Comparison of ENCODE assay signal across 14 mouse cellular contexts in genomic region chr12:79017994-79018399, GRCm38 (mm10). TPM values are rescaled to one million over a fixed set of nuclear protein-coding genes. Genes with fewer than 3 reads are reported as not detected.
DNase-seq lines count a peak whose midpoint lies in the region; ATAC-seq and TF ChIP-seq lines count a peak whose summit lies in the region.
"Had no signal": no experiment of that assay in that cellular context is flagged by ENCODE, and none has a peak within 500 bp of the region (broad histone marks: within the 10 kb centered on the region; RNA-seq: fewer than 3 reads in every experiment).

No protein-coding gene starts in this region.

- no peak for TF ChIP-seq CTCF in lung, postnatal 0 days (IDR thresholded peaks at IDR 0.05)
- TF ChIP-seq CTCF in small intestine, adult 2 months (IDR thresholded peaks at IDR 0.05; ENCODE audit: extremely low read depth, insufficient read length, insufficient replicate concordance, low read depth, low read length) = no peak

- TF ChIP-seq POLR2A in small intestine, adult 2 months (IDR thresholded peaks at IDR 0.05; ENCODE audit: low read depth, low read length) = no peak

- peak; percentile 19 for DNase-seq in lung, postnatal 0 days (ENCODE audit: low spot score)
- DNase-seq in lung, postnatal 14 days = no peak
- DNase-seq in Muller cell, postnatal 12 days (ENCODE audit: inconsistent ontology term) = peak; percentile 67
- no peak for DNase-seq in right cerebral cortex, postnatal 10 days (ENCODE audit: low spot score in 2 of 2)
- no peak for DNase-seq in kidney, adult 11 months
- DNase-seq: adrenal gland, adult 2 months; cerebellum, adult 18-20 months; kidney, adult 8-10 months; layer of hippocampus, postnatal 36 days; right cerebral cortex, adult 18-20 months had no signal

- H3K9me3 ChIP-seq in lung, postnatal 0 days (ENCODE audit: low read length) = no peaks in the 10 kb centered on the region
- no peaks in the 10 kb centered on the region for H3K9me3 ChIP-seq in liver, embryonic 12.5 days (replicated peaks)
- H3K9me3 ChIP-seq in intestine, embryonic 15.5 days = no peaks in the 10 kb centered on the region
- H3K9me3 ChIP-seq: heart, embryonic 15.5 days had no signal

- WGBS in lung, postnatal 0 days = 50% methylated on average over 4 of the region's 4 CpGs
- 19% methylated on average over 4 of the region's 4 CpGs for whole genome bisulfite sequencing in liver, embryonic 12.5 days (ENCODE audit: insufficient replicate concordance)
- WGBS in small intestine, adult 2 months = 18% methylated on average over 4 of the region's 4 CpGs
- WGBS in intestine, embryonic 15.5 days = 46% methylated on average over 4 of the region's 4 CpGs

- no peaks in the 10 kb centered on the region for H3K4me1 ChIP-seq in lung, postnatal 0 days (ENCODE audit: insufficient read depth, low read depth, low read length)
- H3K4me1 ChIP-seq in liver, embryonic 12.5 days = peaks cover 13% of the 10 kb centered on the region; the same call in 1 of the 2 replicates
- peaks cover 2% of the 10 kb centered on the region; the same call in 1 of the 2 replicates for H3K4me1 ChIP-seq in small intestine, adult 2 months (ENCODE audit: control insufficient read depth, insufficient read depth, insufficient read length, low read length)
- H3K4me1 ChIP-seq in intestine, embryonic 15.5 days (replicated peaks) = no peaks in the 10 kb centered on the region
- H3K4me1 ChIP-seq: heart, embryonic 15.5 days had no signal

- H3K4me2 ChIP-seq in lung, postnatal 0 days (replicated peaks; ENCODE audit: low read depth, low read length) = no peak overlapping the region
- 0 out of 2 replicates have a peak overlapping the region, but pooled peaks have one; percentile 3 for H3K4me2 ChIP-seq in liver, embryonic 12.5 days
- no peak overlapping the region for H3K4me2 ChIP-seq in intestine, embryonic 15.5 days (replicated peaks)
- H3K4me2 ChIP-seq: heart, embryonic 15.5 days had no signal

- no peak overlapping the region for H3K27ac ChIP-seq in lung, postnatal 0 days (ENCODE audit: low read length)
- no peak overlapping the region for H3K27ac ChIP-seq in liver, embryonic 12.5 days
- H3K27ac ChIP-seq in small intestine, adult 2 months (ENCODE audit: insufficient read depth, low read depth, low read length) = 0 out of 2 replicates have a peak overlapping the region, but pooled peaks have one; percentile 10
- no peak overlapping the region for H3K27ac ChIP-seq in intestine, embryonic 15.5 days
- H3K27ac ChIP-seq: heart, embryonic 15.5 days had no signal

- H3K27me3 ChIP-seq in lung, postnatal 0 days (replicated peaks; ENCODE audit: insufficient read depth, low read length) = no peaks in the 10 kb centered on the region
- no peaks in the 10 kb centered on the region for H3K27me3 ChIP-seq in liver, embryonic 12.5 days (replicated peaks)
- H3K27me3 ChIP-seq in small intestine, adult 2 months (ENCODE audit: control insufficient read depth, insufficient read depth, low read length) = no peaks in the 10 kb centered on the region
- H3K27me3 ChIP-seq in intestine, embryonic 15.5 days (replicated peaks) = no peaks in the 10 kb centered on the region
- H3K27me3 ChIP-seq: heart, embryonic 15.5 days had no signal

- no peaks in the 10 kb centered on the region for H3K36me3 ChIP-seq in lung, postnatal 0 days (ENCODE audit: insufficient read depth, low read length)
- no peaks in the 10 kb centered on the region for H3K36me3 ChIP-seq in liver, embryonic 12.5 days
- no peaks in the 10 kb centered on the region for H3K36me3 ChIP-seq in small intestine, adult 2 months (ENCODE audit: control insufficient read depth, insufficient read depth, low read length)
- H3K36me3 ChIP-seq in intestine, embryonic 15.5 days = no peaks in the 10 kb centered on the region
- H3K36me3 ChIP-seq: heart, embryonic 15.5 days had no signal

- ATAC-seq in lung, postnatal 0 days = no peak
- ATAC-seq in liver, embryonic 12.5 days = no peak
- ATAC-seq in intestine, embryonic 15.5 days = no peak

- TF ChIP-seq EP300 in lung, postnatal 0 days (IDR thresholded peaks at IDR 0.05) = no peak

- H3K9ac ChIP-seq in lung, postnatal 0 days (replicated peaks; ENCODE audit: low read depth) = no peak overlapping the region
- no peak overlapping the region for H3K9ac ChIP-seq in liver, embryonic 12.5 days
- H3K9ac ChIP-seq in intestine, embryonic 15.5 days = no peak overlapping the region
- H3K9ac ChIP-seq: heart, embryonic 15.5 days had no signal

- no peak overlapping the region for H3K4me3 ChIP-seq in lung, postnatal 0 days (ENCODE audit: low read depth, low read length)
- no peak overlapping the region for H3K4me3 ChIP-seq in liver, embryonic 12.5 days
- H3K4me3 ChIP-seq in small intestine, adult 2 months (ENCODE audit: low read depth, low read length) = no peak overlapping the region
- no peak overlapping the region for H3K4me3 ChIP-seq in intestine, embryonic 15.5 days (replicated peaks)
- H3K4me3 ChIP-seq: heart, embryonic 15.5 days had no signal

RNA-seq across cellular contexts. Expression of gene Tmem229b, which starts 10.6 kb away (rescaled TPM):
- polyA plus RNA-seq in lung, postnatal 0 days (2015; fragmentation: Nextera tagmentation; extraction: Ambion mirVana) = 5.1 and 5.3 TPM in 2 replicates
- polyA plus RNA-seq in liver, embryonic 12.5 days (2016; fragmentation: Nextera tagmentation; extraction: Ambion mirVana) = 3.7 and 3.8 TPM in 2 replicates
- polyA plus RNA-seq in small intestine, adult 2 months (2012; rRNA removed) = 6.6 and 11.7 TPM in 2 replicates
- polyA plus RNA-seq in intestine, embryonic 15.5 days (2015; fragmentation: Nextera tagmentation; extraction: Ambion mirVana) = 5.0 and 5.2 TPM in 2 replicates

RNA-seq across cellular contexts. Expression of gene Plekhh1, which starts 11.0 kb away (rescaled TPM):
- polyA plus RNA-seq in lung, postnatal 0 days (2015; fragmentation: Nextera tagmentation; extraction: Ambion mirVana) = 1.9 and 2.2 TPM in 2 replicates
- polyA plus RNA-seq in liver, embryonic 12.5 days (2016; fragmentation: Nextera tagmentation; extraction: Ambion mirVana) = 0.42 and 0.48 TPM in 2 replicates
- 8.4 and 18.1 TPM in 2 replicates for polyA plus RNA-seq in small intestine, adult 2 months (2012; rRNA removed)
- 6.8 and 7.3 TPM in 2 replicates for polyA plus RNA-seq in intestine, embryonic 15.5 days (2015; fragmentation: Nextera tagmentation; extraction: Ambion mirVana)

Comparison
In these comparisons a context has a peak if more than half of its experiments do, and no peak if none do; other contexts are left out.
1. DNase-seq: peak in lung, postnatal 0 days (single experiment) and Muller cell, postnatal 12 days (single experiment); none in lung, postnatal 14 days (single experiment), right cerebral cortex, postnatal 10 days (0 of 2) and kidney, adult 11 months (single experiment).